Mouse (Mus musculus) liver, postnatal 0 days (tissue): ENCODE measurements around the gene Kl. TPM values are rescaled to one million over a fixed set of nuclear protein-coding genes. Genes with fewer than 3 reads are reported as not detected.

Experiments used
- ATAC-seq: fragments of 200-750 bp; cut with Nextera tagmentation; 2 replicates; pipeline ENCODE4 v1.8.0; 2017; ENCODE audit warnings: mild to moderate bottlenecking, moderate library complexity
- DNase-seq: peaks from one replicate; pipeline ENCODE4 v3.0.0-alpha.2; 2016
- H3K27ac ChIP-seq: fragments of 300-500 bp; sonication (generic); 2 replicates; pipeline ENCODE4 v1.5.1; 2014; ENCODE audit warnings: antibody characterized with exemption, moderate library complexity, mild to moderate bottlenecking, low read depth
- H3K27me3 ChIP-seq: fragments of 300-500 bp; sonication (generic); 2 replicates; pipeline ENCODE4 v1.6.1; 2014; ENCODE audit warnings: low read length, control low read depth, mixed read lengths; ENCODE audit not compliant: insufficient read depth
- H3K36me3 ChIP-seq: fragments of 300-500 bp; sonication (generic); replicated peaks from 2 replicates; pipeline ENCODE4 v1.6.1; 2014; ENCODE audit warnings: mild to moderate bottlenecking, control low read depth, low read length, moderate library complexity, mixed read lengths; ENCODE audit not compliant: insufficient read depth
- H3K4me1 ChIP-seq: fragments of 300-500 bp; sonication (generic); 2 replicates; pipeline ENCODE4 v1.6.1; 2014; ENCODE audit warnings: antibody characterized with exemption, mild to moderate bottlenecking, control low read depth; ENCODE audit not compliant: insufficient read depth
- H3K4me2 ChIP-seq: fragments of 300-500 bp; sonication (generic); 2 replicates; pipeline ENCODE4 v1.6.1; 2014; ENCODE audit warnings: low read depth, mild to moderate bottlenecking, low read length, moderate library complexity, mixed read lengths
- H3K4me3 ChIP-seq: fragments of 300-500 bp; sonication (generic); 2 replicates; pipeline ENCODE4 v1.5.1; 2014; ENCODE audit warnings: low read depth, low read length
- H3K9ac ChIP-seq: fragments of 300-500 bp; sonication (generic); replicated peaks from 2 replicates; pipeline ENCODE4 v1.6.1; 2014; ENCODE audit warnings: mild to moderate bottlenecking, moderate library complexity
- H3K9me3 ChIP-seq: fragments of 300-500 bp; sonication (generic); 2 replicates; pipeline ENCODE4 v1.6.1; 2016; ENCODE audit warnings: mild to moderate bottlenecking, control low read depth, low read length, mixed read lengths
- CTCF ChIP-seq: sonication (generic); IDR thresholded peaks from 2 replicates; pipeline ENCODE4 v1.5.1; 2016; ENCODE audit warnings: antibody characterized with exemption, low read depth
- EP300 ChIP-seq: IDR thresholded peaks from 2 replicates; pipeline ENCODE4 v1.6.1; 2016; ENCODE audit warnings: antibody characterized with exemption, low read depth, mild to moderate bottlenecking
- WGBS: fragments of 180-500 bp; shearing (Covaris S2); extraction: QIAGEN DNeasy Blood & Tissue Kit; methylation state at CpG from one replicate; pipeline ENCODE4 v1.1.7; 2014; ENCODE audit not compliant: insufficient replicate concordance; 5-methylcytosine and 5-hydroxymethylcytosine counted together
- polyA plus RNA-seq: library from polyadenylated mRNA; unstranded; fragments of >200 nt; fragmentation: Nextera tagmentation; extraction: Ambion mirVana; gene quantifications from 2 replicates; pipeline ENCODE4 v1.2.1, GENCODE M21; 2015

The Kl gene
- polyA plus RNA-seq, 1 experiment from 2014 or later, result 0.08 TPM

DNA sequence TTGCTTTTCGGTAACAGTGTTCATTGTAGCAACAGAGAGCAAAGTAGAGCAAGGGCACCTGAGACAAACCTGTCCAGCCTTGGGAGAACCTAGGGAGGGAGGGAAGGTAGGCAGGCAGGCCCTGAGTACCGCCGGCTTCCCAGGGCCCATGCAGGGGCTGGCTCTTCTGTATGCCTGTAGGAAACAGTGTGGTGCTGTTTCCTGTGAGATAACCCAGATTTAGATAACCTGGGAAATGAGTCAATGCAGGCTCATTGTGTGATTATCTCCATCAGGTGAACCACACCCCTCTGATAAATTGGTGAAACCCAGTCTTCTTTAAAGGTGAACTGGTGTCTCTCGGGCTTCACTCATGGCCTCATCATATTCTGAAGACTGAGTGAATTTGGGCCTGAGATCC lies 73.7 kb downstream of the Kl start:
- no peak for DNase-seq
- H3K9me3 ChIP-seq, result no peaks in the 10 kb centered on the region
- TF ChIP-seq EP300 (no peak), CTCF (no peak)
- no peak overlapping the region for H3K27ac ChIP-seq
- no peak for ATAC-seq
- no peak overlapping the region for H3K4me3 ChIP-seq
- no peaks in the 10 kb centered on the region for H3K4me1 ChIP-seq
- no peaks in the 10 kb centered on the region for H3K27me3 ChIP-seq
- WGBS, result 63% methylated on average over 4 of the region's 4 CpGs
- no peak overlapping the region for H3K4me2 ChIP-seq
- no peaks in the 10 kb centered on the region for H3K36me3 ChIP-seq
- H3K9ac ChIP-seq, result no peak overlapping the region

GRCm38 (mm10) chr5:151027171-151027570 lies 74.8 kb downstream of the Kl start:
- TF ChIP-seq CTCF (no peak), EP300 (no peak)
- ATAC-seq, result no peak
- Histone ChIP-seq H3K9me3 (no peaks in the 10 kb centered on the region), H3K36me3 (no peaks in the 10 kb centered on the region), H3K4me1 (no peaks in the 10 kb centered on the region), H3K4me3 (no peak overlapping the region), H3K27me3 (no peaks in the 10 kb centered on the region), H3K27ac (no peak overlapping the region), H3K9ac (no peak overlapping the region), H3K4me2 (no peak overlapping the region)
- DNase-seq, result no peak
- 77% methylated on average over 7 of the region's 7 CpGs for WGBS

DNA sequence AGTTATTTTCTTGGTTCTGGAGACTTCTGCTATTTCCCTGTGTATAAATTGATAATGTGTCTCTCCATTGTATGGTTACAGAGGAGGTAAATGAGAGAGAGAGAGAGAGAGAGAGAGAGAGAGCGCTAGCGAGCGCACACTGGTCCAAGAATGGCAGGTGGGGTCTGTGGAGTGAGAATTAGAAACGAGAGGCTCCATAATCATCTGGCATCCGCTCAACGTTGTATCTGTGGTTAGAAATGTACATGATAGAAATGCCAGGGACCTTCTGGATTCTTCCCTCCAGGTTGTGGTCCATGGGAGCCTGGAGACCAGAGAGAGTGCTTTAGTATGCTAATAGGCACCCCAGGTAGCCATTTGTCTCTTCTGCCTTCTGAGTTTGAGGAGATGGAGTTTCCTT lies 76.5 kb downstream of the Kl start:
- TF ChIP-seq EP300 (no peak), CTCF (no peak)
- Histone ChIP-seq H3K4me1 (no peaks in the 10 kb centered on the region), H3K4me2 (no peak overlapping the region), H3K9ac (no peak overlapping the region), H3K27me3 (no peaks in the 10 kb centered on the region), H3K9me3 (no peaks in the 10 kb centered on the region), H3K27ac (no peak overlapping the region), H3K36me3 (no peaks in the 10 kb centered on the region), H3K4me3 (no peak overlapping the region)
- DNase-seq, result no peak
- 71% methylated on average over 6 of the region's 6 CpGs for WGBS
- ATAC-seq, result no peak

- DNase-seq, result no peak
- Histone ChIP-seq H3K4me3 (no peak overlapping the region), H3K36me3 (no peaks in the 10 kb centered on the region), H3K27ac (no peak overlapping the region), H3K9ac (no peak overlapping the region), H3K27me3 (no peaks in the 10 kb centered on the region), H3K4me1 (no peaks in the 10 kb centered on the region), H3K4me2 (no peak overlapping the region), H3K9me3 (no peaks in the 10 kb centered on the region)
- TF ChIP-seq CTCF, result no peak
- no peak for TF ChIP-seq EP300
- no peak for ATAC-seq
- 45% methylated on average over 9 of the region's 9 CpGs for WGBS
Observed at GRCm38 (mm10) chr5:151034715-151035512, 82.5 kb downstream of the Kl start.

- Histone ChIP-seq H3K27ac (no peak overlapping the region), H3K27me3 (no peaks in the 10 kb centered on the region), H3K4me3 (no peak overlapping the region), H3K36me3 (0 out of 2 replicates have a peak, but pooled peaks cover 2% of the 10 kb centered on the region), H3K4me2 (no peak overlapping the region), H3K9me3 (no peaks in the 10 kb centered on the region), H3K4me1 (no peaks in the 10 kb centered on the region), H3K9ac (no peak overlapping the region)
- whole genome bisulfite sequencing, result 83% methylated on average over 7 of the region's 7 CpGs
- no peak for TF ChIP-seq CTCF
- TF ChIP-seq EP300, result no peak
- no peak for DNase-seq
- ATAC-seq, result no peak
Observed at GRCm38 (mm10) chr5:151037871-151038270, 85.5 kb downstream of the Kl start.

DNA sequence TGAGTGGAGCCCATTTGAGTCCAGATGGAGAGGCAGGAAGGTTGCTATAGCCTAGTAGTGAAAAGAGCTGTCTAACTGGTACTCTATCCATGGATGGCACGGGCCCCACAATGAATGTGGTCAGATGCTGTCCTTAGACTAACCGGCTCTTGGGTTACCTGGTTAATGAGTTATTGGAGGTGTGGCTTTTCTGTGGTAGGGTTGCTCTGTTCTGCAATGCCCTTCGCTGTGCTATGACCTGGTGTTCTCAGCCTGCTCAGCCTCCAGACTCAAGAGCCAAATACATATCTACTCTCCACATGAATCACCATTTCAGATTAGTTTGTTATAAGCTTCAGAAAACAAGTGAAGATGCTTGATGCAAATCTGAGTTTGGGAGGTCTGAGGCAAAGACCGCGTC lies 90.5 kb downstream of the Kl start:
- no peaks in the 10 kb centered on the region for H3K4me1 ChIP-seq
- H3K27ac ChIP-seq, result no peak overlapping the region
- ATAC-seq (peak; percentile 79), DNase-seq (no peak)
- TF ChIP-seq EP300 (no peak), CTCF (no peak)
- H3K36me3 ChIP-seq, result peaks cover 2% of the 10 kb centered on the region; the same call in 1 of the 2 replicates
- H3K27me3 ChIP-seq, result no peaks in the 10 kb centered on the region
- H3K9me3 ChIP-seq, result no peaks in the 10 kb centered on the region
- no peak overlapping the region for H3K9ac ChIP-seq
- no peak overlapping the region for H3K4me3 ChIP-seq
- no peak overlapping the region for H3K4me2 ChIP-seq
- 70% methylated on average over 5 of the region's 5 CpGs for WGBS
